Mouse (Mus musculus) naive thymus-derived CD4-positive, alpha-beta T cell, adult 2 months (primary cell): ENCODE data around the gene Adamts17.

ENCODE experiments used
- DNase-seq: peaks from one replicate; pipeline ENCODE4 v3.0.0-alpha.2; 2011; ENCODE audit warnings: low read depth

Gene Adamts17

DNA sequence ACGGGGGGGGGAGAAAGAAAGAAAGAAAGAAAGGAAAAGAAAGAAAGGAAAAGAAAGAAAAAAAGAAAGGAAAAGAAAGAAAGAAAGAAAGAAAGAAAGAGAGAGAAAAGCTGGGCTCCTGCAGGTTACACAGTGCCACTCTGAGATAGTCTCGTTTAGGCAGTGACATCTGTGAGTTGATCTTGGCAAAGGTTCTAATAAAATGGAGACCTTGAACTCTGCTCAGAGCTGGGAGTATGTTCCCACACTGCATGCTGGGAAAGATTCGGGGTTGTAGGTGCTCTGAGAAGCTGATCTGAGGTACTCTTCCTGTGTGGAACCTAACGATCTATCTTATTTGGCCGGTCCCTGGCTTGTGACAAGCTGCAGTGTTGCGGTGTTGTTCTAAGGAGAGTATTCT lies 7.0 kb downstream of the Adamts17 start:
- DNase-seq: no peak

DNA sequence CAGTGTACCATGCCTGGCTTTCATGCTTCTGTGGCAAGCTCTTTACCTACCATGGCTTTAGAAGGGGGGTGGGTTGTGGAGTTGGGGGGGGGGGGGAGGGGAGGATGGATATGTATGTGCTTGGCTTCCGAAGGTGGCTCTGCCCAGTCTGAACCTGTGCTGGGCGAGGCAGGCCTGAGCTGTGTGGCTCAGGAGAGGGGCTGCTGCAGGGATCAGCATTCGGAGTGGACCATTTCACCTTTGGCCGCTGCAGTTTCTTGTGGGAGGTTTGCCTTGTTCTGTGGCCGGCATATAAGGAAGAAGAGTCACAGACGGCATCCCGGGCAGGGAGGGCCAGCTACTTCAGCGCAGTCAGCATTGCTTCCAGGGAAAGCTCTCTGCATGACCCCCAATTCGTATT lies 7.8 kb downstream of the Adamts17 start:
- no peak for DNase-seq

DNA sequence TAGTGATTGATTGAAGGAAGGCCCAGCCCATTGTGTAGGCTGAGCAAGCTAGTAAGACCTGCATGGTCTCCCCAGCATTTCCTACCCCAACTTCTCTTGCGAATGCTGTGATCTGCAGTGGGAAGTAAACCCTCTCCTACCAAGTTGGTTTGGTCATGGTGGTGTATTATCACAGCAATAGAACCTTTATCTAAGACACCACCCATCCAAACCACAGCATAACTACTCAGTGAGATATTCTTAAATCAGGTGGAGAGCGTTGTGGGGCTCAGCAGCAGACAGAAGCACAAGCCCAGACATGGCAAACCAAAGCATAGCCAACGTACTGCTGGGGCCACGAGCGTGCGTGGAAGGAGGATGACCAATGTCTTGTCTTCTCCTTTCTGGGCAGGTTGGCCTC lies 9.8 kb downstream of the Adamts17 start:
- DNase-seq: no peak

DNA sequence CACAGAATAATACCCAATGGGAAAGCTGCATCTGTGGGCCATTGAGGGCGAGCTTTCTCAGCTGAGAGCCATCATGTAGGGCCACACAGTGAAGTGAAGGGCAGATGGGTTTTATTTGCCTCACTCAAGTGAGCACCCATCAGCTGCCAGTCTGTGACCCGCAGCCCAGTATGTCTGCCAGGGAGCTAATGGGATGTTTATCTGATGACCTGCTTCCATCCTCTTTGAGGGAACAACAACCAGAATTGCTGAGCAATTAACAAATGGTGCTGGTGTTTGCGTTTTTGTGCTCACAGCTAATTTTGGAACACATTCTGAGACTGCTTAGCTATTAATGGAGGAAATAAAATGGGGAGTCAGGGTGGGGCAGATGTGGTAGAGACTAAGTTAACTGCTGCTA lies 12.6 kb downstream of the Adamts17 start:
- no peak for DNase-seq

DNA sequence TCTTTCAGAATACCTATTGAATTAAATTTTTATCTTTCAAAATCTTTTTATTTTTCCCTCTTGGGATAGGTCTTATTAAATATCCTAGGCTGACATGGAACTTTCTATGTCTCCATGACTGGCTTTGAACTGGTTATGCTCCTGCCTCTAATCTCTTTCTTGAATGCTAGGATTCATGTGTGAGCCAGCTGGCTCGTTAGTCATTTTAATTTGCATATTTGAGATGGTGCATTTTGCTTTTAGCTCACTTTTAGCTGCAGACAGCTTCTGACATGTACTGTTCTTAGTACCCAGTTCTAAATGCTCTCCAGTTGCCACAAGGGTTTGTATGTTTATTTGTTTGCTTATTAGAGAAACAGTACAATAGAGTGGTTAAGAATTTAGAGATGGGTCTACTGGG lies 18.1 kb downstream of the Adamts17 start:
- DNase-seq: no peak

DNA sequence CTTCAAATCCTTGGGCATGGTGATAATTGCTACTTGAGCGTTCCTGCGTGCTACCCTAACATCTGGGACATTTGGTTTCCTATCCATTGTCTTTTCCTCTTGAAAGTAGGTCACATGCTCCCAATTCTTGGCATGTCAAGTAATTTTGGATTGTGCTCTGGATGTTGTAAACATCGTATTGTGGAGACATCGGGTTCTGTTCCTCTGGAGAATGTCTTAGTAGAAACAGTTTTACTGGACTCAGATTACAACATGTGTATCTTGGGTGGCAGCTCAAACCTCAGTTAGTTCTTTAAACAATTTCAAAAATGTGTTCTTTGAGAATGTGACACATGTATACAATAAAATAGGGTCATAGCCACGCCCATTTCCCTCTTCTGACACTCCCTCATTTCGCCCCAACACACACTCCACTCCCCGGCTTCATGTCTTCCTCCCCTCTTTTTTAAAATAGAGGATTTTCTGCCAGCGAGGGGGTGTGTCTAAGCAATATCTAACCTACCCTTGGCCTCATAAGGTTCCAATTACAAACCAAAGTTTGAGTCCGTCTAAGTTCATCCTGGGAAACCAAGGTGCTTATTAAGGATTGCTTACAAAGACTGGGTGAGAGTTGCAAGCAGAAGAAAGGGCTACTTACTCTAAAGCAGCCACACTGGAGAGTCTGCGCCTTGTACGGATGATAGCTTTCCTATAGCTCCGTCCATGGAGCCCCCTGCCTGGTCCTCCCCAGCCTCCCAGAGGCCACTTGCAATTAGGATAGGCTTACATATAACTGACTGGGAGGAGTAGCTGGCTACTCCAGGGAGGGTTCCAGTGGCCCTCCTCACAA lies 18.9 kb downstream of the Adamts17 start:
- DNase-seq: no peak

DNA sequence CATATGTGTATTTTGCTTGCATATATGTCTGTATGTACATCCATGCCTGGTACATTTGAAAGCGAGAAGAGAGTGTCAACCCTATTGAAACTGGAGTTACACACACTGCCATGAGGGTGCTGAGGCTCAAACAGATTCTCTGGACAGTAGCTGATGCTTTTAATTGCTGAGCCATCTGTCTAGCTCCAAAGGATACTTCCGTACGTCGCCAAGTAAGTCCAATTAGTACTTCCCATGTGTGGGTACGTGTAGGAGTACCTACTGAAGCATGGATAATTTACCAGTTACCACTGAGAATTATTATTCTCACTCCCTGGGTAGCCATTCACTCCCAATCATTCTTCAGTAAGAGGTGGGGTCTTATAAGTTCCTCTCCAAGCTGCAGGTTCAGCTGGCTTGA lies 19.7 kb downstream of the Adamts17 start:
- DNase-seq: no peak

DNA sequence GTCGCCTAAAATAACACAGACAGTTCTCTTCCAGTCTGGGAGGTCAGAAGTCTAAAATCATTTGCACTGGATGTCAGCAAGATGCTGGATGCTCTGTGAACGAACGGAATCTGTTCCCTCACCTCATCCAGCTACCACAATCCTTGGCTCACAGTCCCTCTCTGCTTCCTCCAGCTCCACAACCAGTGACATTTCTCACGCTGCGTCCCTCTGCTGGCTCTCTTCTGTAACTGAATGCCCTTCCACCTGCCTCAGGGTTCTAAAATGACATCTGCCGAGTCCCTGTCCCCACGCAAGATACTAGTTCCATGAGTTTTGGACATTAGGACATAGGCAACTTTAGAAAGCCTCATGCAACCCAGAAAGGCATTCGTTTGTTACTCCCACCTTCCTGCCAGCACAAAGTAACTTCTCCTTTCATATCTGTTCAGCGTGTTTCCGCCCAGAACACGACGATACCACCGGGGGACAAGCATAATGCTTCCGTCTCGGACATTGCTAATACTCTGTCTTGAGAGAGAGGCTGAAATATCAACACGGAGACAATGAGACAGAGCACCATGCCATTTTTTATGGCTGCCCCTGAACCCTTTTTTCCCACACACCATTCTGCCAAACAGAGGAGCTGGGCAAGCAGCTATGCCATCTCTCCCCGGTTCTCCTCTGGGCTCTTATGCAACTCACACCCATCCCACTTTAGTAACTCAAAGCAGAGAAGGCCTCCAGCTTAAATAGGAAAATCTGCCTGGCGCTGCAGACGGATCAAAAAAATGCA lies 27.6 kb downstream of the Adamts17 start:
- DNase-seq: no peak

DNA sequence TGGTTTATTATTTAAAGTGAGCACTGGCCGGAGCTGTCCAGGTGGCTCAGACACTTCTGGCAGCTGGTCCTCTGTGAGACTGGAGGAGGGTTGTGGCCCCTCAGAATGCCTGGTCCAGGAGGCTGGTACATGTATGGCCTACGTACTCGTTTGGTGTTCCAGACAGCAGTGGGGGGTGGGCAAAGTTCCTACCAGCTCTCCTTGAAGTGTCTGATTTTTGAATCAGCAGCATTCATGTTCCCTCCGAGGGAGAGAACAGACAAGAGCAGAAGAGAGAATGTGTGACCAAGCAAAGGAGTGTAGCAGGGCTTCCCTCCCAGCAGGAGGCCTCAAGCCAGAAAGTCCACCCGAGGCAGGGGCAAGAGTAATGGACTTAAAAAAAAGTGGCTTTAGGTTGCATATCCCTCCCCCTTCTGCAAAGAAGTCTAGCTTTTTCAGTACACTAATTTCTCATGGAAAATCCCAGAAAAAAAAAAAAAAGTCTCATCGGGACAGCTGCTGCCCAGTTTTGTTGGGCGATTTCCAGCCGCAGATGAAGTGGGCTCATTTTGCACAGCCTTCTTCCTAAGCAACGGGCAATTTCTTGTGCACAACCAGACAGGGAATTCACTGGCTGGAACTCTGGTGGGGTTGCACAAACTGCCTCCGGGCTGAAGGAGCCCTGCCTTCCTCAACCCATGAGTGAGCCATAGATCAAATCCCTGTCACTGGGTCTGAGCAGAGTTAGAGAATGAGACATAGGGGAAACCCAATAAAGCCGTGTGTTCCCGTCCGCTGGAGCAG lies 28.4 kb downstream of the Adamts17 start:
- DNase-seq: no peak

DNA sequence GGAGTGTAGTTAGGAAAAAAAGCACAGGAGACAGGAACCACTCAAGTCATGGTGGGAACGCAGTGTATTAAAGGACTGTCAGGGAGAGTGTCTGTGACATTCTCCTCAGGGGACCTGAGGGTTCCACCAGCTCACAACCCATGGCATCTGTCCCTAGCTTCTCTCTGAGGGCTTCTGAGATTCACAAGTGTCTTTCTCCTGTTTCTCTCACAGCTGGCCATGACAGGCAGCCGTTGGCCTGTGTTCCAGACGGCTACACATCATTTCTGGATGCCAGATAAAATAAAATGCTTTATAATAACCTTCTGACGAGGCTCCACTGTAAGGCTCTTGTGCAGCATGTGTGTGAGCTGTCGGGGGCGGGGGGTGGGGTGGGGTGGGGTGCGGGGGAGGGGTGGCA lies 32.0 kb downstream of the Adamts17 start:
- DNase-seq: no peak

DNA sequence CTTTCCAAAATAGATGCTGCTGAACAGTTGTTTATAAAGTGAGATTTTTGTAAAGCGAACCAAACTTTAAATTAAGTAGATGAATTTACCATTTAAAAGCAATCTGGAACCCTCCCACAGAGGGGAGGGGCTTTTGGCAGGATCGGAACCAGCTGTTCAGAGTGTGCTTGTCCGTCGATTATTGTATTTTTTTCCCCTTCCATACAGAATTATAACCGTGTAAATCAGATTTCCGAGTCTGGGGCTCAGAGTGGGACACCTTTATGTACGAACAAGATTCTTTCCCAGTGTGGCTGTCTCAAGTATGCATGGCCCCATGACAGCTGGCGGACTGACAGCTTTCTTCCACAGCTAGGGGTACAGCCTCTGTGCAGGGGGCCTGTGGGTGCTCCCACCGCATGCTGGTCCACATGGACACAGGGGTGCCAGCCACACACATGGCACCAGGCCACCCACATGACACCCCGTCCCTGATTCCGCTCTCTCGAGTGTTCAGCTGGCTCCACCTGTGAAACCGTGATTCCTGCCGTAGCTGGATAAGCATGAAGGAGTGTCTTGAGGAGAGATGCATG lies 32.5 kb downstream of the Adamts17 start:
- no peak for DNase-seq

DNA sequence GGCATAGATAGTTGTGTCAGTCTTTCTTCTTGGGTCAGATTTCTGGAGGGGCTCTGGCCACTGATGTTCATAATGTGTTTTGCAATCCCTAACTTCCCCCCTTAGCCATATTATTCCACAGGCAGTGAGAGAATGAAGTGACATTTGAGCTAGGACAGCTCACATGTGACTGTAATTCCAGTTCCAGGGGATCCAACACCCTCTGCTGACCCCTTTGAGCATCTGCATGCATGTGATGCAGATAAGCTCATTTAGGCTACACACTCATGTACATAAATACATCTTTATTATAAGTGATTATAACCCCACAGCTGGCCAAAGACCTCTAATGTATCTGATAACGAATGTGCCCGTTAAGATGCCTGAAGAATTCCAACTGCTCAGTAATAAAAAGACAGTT lies 33.7 kb downstream of the Adamts17 start:
- DNase-seq: no peak

DNA sequence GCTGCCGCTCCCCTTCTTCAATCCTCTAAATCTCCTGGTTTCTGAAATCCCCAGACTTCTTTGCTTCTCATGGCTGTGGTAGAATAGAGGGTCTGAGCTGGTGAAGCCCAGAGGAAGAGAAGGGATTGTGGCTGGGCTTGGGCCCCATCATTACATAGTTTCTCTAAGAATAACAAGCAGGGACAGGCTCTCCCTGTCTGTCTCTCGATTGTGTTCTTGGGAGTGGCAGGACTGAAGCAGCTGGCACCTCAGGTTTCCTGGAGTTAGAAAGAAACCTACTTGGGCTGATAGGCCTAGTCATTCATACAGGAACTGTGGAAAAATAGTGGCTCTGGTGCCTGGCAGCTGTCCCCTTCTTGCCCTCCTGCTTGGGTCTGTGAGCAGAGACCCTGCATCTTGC lies 51.9 kb downstream of the Adamts17 start:
- no peak for DNase-seq

DNA sequence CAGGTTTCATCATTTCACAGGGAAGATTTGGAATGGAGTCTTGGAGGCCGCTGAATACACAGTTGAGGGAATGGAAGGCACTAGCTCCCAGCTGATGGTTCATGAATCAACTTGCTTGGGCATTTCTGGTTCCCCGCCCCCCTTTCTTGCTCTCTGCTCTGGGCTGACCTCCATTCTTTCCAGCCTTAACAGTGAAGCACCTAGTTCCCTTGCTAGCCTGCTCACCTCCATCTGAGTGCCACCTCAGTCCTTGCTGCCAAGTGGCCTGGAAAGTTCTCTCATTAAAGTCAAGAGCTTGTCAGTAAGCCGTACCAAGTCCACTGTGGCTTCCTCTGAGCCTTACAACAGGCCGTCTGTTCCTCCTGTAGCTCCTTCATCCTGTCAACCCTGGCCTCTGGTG lies 52.6 kb downstream of the Adamts17 start:
- DNase-seq: no peak

DNA sequence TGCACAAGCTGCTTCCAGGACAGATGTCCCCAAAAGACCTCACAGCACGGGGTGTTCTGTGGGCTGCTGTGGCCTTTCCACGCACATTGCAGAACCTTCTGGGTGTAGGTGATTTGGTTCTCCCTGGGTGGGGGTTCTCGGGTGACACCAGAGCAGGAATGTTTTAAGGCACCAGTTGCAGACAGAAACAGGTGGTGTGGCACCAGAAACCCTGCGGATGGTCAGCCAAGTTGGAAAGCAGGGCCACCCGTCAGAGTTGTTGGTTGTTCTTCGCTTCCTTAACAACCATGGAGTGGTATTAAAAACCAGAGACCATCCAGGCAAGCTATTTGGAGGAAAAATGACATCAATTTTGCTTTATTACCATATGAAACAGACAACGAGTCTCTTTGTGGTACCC lies 62.8 kb downstream of the Adamts17 start:
- DNase-seq: no peak

DNA sequence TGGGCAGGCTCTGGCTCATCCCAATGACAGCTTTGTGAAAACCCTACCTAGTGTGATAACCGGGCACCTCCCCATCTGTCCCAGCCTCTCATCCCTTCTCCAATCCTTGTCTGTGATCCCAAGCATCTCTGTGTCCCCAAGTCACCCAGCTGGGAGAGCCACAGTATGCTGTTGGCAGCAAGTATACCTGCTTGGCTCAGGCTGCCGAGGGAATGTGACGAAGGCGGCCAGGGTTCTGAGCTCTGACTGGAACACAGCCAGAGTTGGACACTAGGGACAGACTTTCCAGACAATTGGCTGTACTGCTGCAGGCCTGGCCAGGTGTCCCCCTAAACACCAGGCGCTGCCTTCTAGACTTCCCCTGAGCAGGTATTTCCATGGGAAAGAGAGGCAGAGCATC lies 63.5 kb downstream of the Adamts17 start:
- no peak for DNase-seq

DNA sequence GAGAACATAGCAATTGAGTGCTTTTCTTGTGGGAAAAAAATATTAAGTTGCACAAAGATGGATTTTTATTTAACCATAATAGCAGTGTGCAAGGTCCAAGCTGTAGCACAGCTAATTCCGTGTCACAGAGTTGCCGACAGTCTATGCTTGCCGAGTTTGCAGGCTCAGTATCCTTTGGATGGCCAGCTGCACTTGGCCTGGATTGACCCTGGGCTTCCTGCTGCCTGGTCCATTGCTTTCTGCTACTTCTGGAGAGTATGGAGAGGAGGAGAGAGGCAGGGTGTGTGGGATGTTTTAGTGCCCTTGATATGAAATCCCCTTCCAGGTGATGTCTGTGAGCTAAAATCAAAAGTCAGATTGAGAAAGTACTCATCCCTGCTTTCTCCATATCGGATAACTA lies 66.4 kb downstream of the Adamts17 start:
- no peak for DNase-seq

DNA sequence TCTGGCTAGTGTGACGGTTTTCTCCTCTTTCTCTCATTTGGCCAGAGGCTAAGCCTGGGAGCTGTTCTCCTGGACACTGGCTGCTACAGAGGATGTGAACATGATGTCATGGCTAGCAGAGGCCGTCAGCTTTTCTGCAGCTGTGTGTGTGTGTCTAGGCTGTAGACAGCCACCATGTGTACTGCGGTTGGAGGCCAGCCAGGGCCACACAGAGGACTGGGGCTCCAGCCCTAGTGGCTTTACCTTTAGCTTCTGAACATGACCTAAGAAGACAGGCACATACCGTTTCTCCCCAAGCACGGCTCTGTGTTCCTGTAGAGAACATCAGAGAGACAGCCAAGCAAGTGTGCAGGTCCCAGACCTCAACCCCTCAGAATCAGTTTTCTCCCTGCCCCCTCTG lies 73.3 kb downstream of the Adamts17 start:
- DNase-seq: peak; percentile 15

DNA sequence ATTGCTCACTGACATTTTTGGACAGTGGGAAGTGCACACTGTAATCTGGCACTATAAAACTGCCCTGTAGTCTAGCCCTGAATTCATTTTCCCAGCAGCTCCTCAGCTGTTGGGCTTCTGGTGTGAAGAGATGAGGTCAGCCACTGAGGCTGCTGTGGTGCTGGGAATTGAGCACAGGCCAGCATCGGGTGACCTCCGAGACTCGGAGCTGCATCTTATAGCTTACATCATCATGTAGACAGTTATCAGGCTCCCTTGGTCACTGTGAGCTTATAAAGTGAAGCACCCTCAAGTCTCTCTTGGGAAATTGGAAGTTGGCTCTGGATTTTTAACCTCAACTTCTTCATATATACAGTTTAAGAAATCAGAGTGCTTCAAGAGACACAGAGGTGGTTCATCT lies 84.1 kb downstream of the Adamts17 start:
- no peak for DNase-seq

DNA sequence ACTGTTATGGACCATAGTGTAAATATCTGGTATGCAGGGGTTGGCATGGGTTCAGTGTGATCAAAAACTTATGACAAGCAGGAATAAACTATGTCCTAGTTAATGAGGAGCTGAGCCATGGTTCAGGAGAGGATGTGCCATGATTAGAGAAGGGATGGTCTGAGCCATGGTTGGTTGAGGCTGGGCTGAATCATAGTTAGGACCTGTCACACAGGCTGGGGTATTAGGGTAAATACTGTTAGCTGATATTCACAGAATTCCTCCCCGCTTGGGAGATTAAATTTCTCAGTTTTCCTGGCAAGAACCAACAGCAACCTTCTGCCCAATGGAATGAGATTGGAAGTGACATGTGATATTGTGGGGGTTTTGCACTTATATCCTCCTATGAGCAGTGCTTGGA lies 84.6 kb downstream of the Adamts17 start:
- no peak for DNase-seq

DNA sequence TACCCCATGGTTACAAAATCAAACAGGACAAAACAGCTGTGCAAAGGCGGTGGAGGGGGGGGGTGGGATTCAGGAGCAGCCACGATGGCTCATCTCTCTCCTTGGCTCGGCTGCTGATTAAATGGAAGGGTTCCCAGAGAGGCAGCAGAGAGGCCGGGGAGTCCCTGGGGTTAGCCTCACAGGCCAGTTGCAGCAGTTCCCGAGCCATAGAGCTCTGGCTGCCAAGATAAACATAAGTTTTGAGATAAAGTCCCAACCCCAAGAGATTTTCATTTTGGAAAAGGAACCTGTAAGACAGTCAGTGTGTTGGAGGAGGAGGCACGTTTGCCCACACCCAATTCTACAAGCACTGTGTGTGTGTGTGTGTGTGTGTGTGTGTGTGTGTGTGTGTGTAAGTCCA lies 89.7 kb downstream of the Adamts17 start:
- DNase-seq: no peak

DNA sequence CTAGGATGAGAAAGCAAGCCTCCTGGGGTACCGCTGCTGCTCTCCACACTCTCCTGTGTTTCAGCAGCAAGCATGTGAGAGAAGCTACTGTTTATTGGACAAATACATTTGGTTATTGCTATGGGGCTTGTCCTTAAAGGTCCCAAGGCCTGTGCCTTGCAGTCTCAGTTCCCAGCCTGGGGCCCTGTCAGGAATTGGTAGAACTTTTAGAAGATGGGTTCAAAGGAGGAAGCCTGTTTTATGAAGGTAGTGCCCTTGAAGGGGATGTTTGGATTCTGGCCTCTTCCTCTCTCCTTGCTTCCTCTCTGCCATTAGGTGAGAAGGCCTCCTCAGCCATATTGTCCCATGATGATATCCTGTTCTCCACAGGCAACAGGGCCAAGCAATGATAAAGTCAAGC lies 91.8 kb downstream of the Adamts17 start:
- no peak for DNase-seq

DNA sequence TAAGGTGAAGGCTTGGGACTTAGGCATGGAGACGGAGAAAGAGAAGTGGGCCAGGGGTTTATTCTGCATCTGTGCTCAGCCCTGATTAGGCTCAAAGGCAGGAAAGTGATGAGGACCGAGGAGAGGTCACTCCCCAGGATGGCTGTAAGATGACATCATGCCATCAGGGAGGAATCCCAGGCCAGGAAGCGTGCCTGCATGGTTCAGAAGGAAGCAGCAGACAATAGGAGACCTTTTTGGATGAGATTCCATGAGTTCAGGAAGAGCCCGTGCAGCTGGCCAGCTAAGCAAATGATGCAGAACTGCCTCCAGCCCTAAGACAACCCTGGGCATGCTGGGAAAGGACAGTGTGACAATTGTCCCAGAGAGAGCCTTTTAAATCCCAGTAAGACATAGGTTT lies 93.7 kb downstream of the Adamts17 start:
- no peak for DNase-seq
